Mouse (Mus musculus) heart, embryonic 13.5 days (tissue): ENCODE results near the gene Stk31. TPM values are rescaled to one million over a fixed set of nuclear protein-coding genes. Genes with fewer than 3 reads are reported as not detected.

Experiments
- ATAC-seq: fragments of 200-750 bp; cut with Nextera tagmentation; 2 replicates; pipeline ENCODE4 v1.8.0; 2017; ENCODE audit warnings: moderate TSS enrichment; ENCODE audit not compliant: insufficient number of reproducible peaks, low FRiP score, low TSS enrichment; ENCODE audit errors: extremely low read depth
- H3K27ac ChIP-seq: fragments of 300-500 bp; sonication (generic); replicated peaks from 2 replicates; pipeline ENCODE4 v1.5.1; 2015; ENCODE audit warnings: moderate library complexity, mild to moderate bottlenecking, inconsistent platforms
- H3K27me3 ChIP-seq: fragments of 300-500 bp; sonication (generic); replicated peaks from 2 replicates; pipeline ENCODE4 v1.6.1; 2015; ENCODE audit warnings: mild to moderate bottlenecking, inconsistent platforms
- H3K36me3 ChIP-seq: fragments of 300-500 bp; sonication (generic); 2 replicates; pipeline ENCODE4 v1.6.1; 2015; ENCODE audit warnings: mild to moderate bottlenecking, inconsistent platforms
- H3K4me1 ChIP-seq: fragments of 300-500 bp; sonication (generic); 2 replicates; pipeline ENCODE4 v1.6.1; 2015; ENCODE audit warnings: inconsistent platforms
- H3K4me2 ChIP-seq: fragments of 300-500 bp; sonication (generic); 2 replicates; pipeline ENCODE4 v1.6.1; 2015; ENCODE audit warnings: inconsistent platforms, mild to moderate bottlenecking, moderate library complexity
- H3K4me3 ChIP-seq: fragments of 300-500 bp; sonication (generic); 2 replicates; pipeline ENCODE4 v1.5.1; 2015; ENCODE audit warnings: moderate library complexity, mild to moderate bottlenecking, inconsistent platforms
- H3K9ac ChIP-seq: fragments of 300-500 bp; sonication (generic); 2 replicates; pipeline ENCODE4 v1.6.1; 2015; ENCODE audit warnings: inconsistent platforms, mild to moderate bottlenecking, moderate library complexity
- H3K9me3 ChIP-seq: fragments of 300-500 bp; sonication (generic); 2 replicates; pipeline ENCODE4 v1.6.1; 2016; ENCODE audit warnings: inconsistent platforms
- WGBS: fragments of 180-500 bp; shearing (Covaris S2); methylation state at CpG from one replicate; pipeline ENCODE4 v1.1.7; 2015; ENCODE audit warnings: mixed read lengths; 5-methylcytosine and 5-hydroxymethylcytosine counted together
- polyA plus RNA-seq: library from polyadenylated mRNA; unstranded; fragments of >200 nt; fragmentation: Nextera tagmentation; extraction: Ambion mirVana; gene quantifications from 2 replicates; pipeline ENCODE4 v1.2.1, GENCODE M21; 2015

Gene Stk31
- 0.05 and 0.10 TPM in 2 replicates for polyA plus RNA-seq

- 75% methylated on average over 34 of the region's 34 CpGs for WGBS
- ATAC-seq: no peak
- Histone ChIP-seq H3K36me3 (no peaks in the 10 kb centered on the region), H3K9ac (no peak within 1 kb of the TSS), H3K9me3 (no peaks in the 10 kb centered on the region), H3K27me3 (no peaks in the 10 kb centered on the region), H3K4me2 (no peak within 1 kb of the TSS), H3K27ac (no peak within 1 kb of the TSS), H3K4me3 (no peak within 1 kb of the TSS), H3K4me1 (no peaks in the 10 kb centered on the region)
Observed at GRCm38 (mm10) chr6:49395316-49395715, at the start of gene Stk31. TSS of gene Stk31 (plus strand) at chr6:49395604.

GRCm38 (mm10) chr6:49349826-49350225, 45.6 kb upstream of the Stk31 start:
- no peaks in the 10 kb centered on the region for H3K9me3 ChIP-seq
- no peak overlapping the region for H3K4me2 ChIP-seq
- ATAC-seq: no peak
- H3K9ac ChIP-seq: no peak overlapping the region
- H3K27me3 ChIP-seq: no peaks in the 10 kb centered on the region
- H3K27ac ChIP-seq: no peak overlapping the region
- WGBS: 85% methylated on average over 7 of the region's 7 CpGs
- H3K4me3 ChIP-seq: no peak overlapping the region
- no peaks in the 10 kb centered on the region; the same call in 1 of the 2 replicates for H3K4me1 ChIP-seq
- no peaks in the 10 kb centered on the region for H3K36me3 ChIP-seq

- Histone ChIP-seq H3K4me2 (no peak overlapping the region), H3K9me3 (no peaks in the 10 kb centered on the region), H3K9ac (no peak overlapping the region), H3K4me3 (no peak overlapping the region), H3K4me1 (no peaks in the 10 kb centered on the region; the same call in 1 of the 2 replicates), H3K27me3 (no peaks in the 10 kb centered on the region), H3K36me3 (no peaks in the 10 kb centered on the region), H3K27ac (no peak overlapping the region)
- no peak for ATAC-seq
- 42% methylated on average over 3 of the region's 3 CpGs for WGBS
Observed at GRCm38 (mm10) chr6:49354613-49355012, 40.8 kb upstream of the Stk31 start.

- 63% methylated on average over 4 of the region's 4 CpGs for WGBS
- no peak overlapping the region for H3K4me2 ChIP-seq
- ATAC-seq: no peak
Observed at GRCm38 (mm10) chr6:49355171-49355570, 40.2 kb upstream of the Stk31 start.

GRCm38 (mm10) chr6:49360420-49360819, 35.0 kb upstream of the Stk31 start:
- Histone ChIP-seq H3K4me2 (no peak overlapping the region), H3K4me3 (no peak overlapping the region), H3K27ac (no peak overlapping the region), H3K4me1 (no peaks in the 10 kb centered on the region), H3K27me3 (no peaks in the 10 kb centered on the region), H3K9me3 (no peaks in the 10 kb centered on the region), H3K9ac (no peak overlapping the region), H3K36me3 (no peaks in the 10 kb centered on the region)
- ATAC-seq: no peak

More at GRCm38 (mm10) chr6:49355171-49355570, 40.2 kb upstream of the Stk31 start:
- H3K4me3 ChIP-seq: no peak overlapping the region
- no peak overlapping the region for H3K27ac ChIP-seq
- H3K9me3 ChIP-seq: no peaks in the 10 kb centered on the region
- H3K36me3 ChIP-seq: no peaks in the 10 kb centered on the region
- no peak overlapping the region for H3K9ac ChIP-seq
- no peaks in the 10 kb centered on the region for H3K27me3 ChIP-seq
- H3K4me1 ChIP-seq: no peaks in the 10 kb centered on the region; the same call in 1 of the 2 replicates

GRCm38 (mm10) chr6:49367159-49368054, 28.0 kb upstream of the Stk31 start, which contains the start of gene Fam221a:
TSS of gene Fam221a (plus strand) at chr6:49367739.
- peak within 1 kb of the TSS; percentile 71 for H3K4me3 ChIP-seq
- H3K9ac ChIP-seq: peak within 1 kb of the TSS; percentile 85
- H3K4me1 ChIP-seq: peaks cover 14% of the 10 kb centered on the region
- ATAC-seq: peak; percentile 98
- H3K36me3 ChIP-seq: no peaks in the 10 kb centered on the region
- H3K27me3 ChIP-seq: no peaks in the 10 kb centered on the region
- 4% methylated on average over 49 of the region's 49 CpGs for WGBS
- no peaks in the 10 kb centered on the region for H3K9me3 ChIP-seq
- peak within 1 kb of the TSS; percentile 95 for H3K4me2 ChIP-seq
- H3K27ac ChIP-seq: peak within 1 kb of the TSS; percentile 63

- peak overlapping the region; percentile 85 for H3K9ac ChIP-seq
- 45% methylated on average over 3 of the region's 3 CpGs for WGBS
- no peaks in the 10 kb centered on the region for H3K9me3 ChIP-seq
- no peaks in the 10 kb centered on the region for H3K27me3 ChIP-seq
- peak overlapping the region; percentile 71 for H3K4me3 ChIP-seq
- H3K27ac ChIP-seq: peak overlapping the region; percentile 63; the same call in 1 of the 2 replicates
- peaks cover 14% of the 10 kb centered on the region for H3K4me1 ChIP-seq
- H3K36me3 ChIP-seq: no peaks in the 10 kb centered on the region
- ATAC-seq: no peak
- peak overlapping the region; percentile 95 for H3K4me2 ChIP-seq
Observed at GRCm38 (mm10) chr6:49368212-49368611, 27.2 kb upstream of the Stk31 start.

GRCm38 (mm10) chr6:49372705-49373104, 22.7 kb upstream of the Stk31 start:
- ATAC-seq: no peak
- H3K9me3 ChIP-seq: no peaks in the 10 kb centered on the region
- H3K27me3 ChIP-seq: no peaks in the 10 kb centered on the region
- no peaks in the 10 kb centered on the region for H3K36me3 ChIP-seq
- H3K4me1 ChIP-seq: peaks cover 11% of the 10 kb centered on the region
- WGBS: 53% methylated on average over 4 of the region's 4 CpGs
- H3K27ac ChIP-seq: no peak overlapping the region
- H3K4me2 ChIP-seq: no peak overlapping the region
- H3K4me3 ChIP-seq: no peak overlapping the region
- H3K9ac ChIP-seq: no peak overlapping the region

- 52% methylated on average over 2 of the region's 2 CpGs for WGBS
- Histone ChIP-seq H3K27me3 (no peaks in the 10 kb centered on the region), H3K9me3 (no peaks in the 10 kb centered on the region), H3K9ac (no peak overlapping the region), H3K4me1 (peaks cover 6% of the 10 kb centered on the region; the same call in 1 of the 2 replicates), H3K36me3 (no peaks in the 10 kb centered on the region), H3K27ac (0 out of 2 replicates have a peak overlapping the region, but pooled peaks have one; percentile 0), H3K4me2 (no peak overlapping the region), H3K4me3 (no peak overlapping the region)
- no peak for ATAC-seq
Observed at GRCm38 (mm10) chr6:49373943-49374342, 21.5 kb upstream of the Stk31 start.

- no peak for ATAC-seq
- Histone ChIP-seq H3K9ac (peak overlapping the region; percentile 1; the same call in 1 of the 2 replicates), H3K36me3 (peaks cover 10% of the 10 kb centered on the region; the same call in 1 of the 2 replicates), H3K4me2 (0 out of 2 replicates have a peak overlapping the region, but pooled peaks have one; percentile 4), H3K4me1 (0 out of 2 replicates have a peak, but pooled peaks cover 4% of the 10 kb centered on the region), H3K27ac (no peak overlapping the region), H3K9me3 (no peaks in the 10 kb centered on the region), H3K27me3 (no peaks in the 10 kb centered on the region), H3K4me3 (no peak overlapping the region)
- WGBS: 47% methylated on average over 12 of the region's 12 CpGs
Observed at GRCm38 (mm10) chr6:49378328-49378727, 17.1 kb upstream of the Stk31 start.

- H3K27me3 ChIP-seq: no peaks in the 10 kb centered on the region
- no peak overlapping the region for H3K9ac ChIP-seq
- no peaks in the 10 kb centered on the region for H3K4me1 ChIP-seq
- H3K4me3 ChIP-seq: no peak overlapping the region
- H3K4me2 ChIP-seq: no peak overlapping the region
- WGBS: 60% methylated on average over 1 of the region's 1 CpGs
- H3K27ac ChIP-seq: no peak overlapping the region
- ATAC-seq: no peak
- H3K36me3 ChIP-seq: no peaks in the 10 kb centered on the region
- no peaks in the 10 kb centered on the region for H3K9me3 ChIP-seq
Observed at GRCm38 (mm10) chr6:49394276-49394675, 1.1 kb upstream of the Stk31 start.
